Mouse (Mus musculus) large intestine, adult 2 months (tissue): Measurements from ENCODE around the gene Slc7a4. TPM values are rescaled to one million over a fixed set of nuclear protein-coding genes. Genes with fewer than 3 reads are reported as not detected.

ENCODE experiments used
- DNase-seq: peaks from one replicate; pipeline ENCODE4 v3.0.0-alpha.2; 2012; ENCODE audit warnings: low read depth, low spot score
- WGBS: fragments of 180-500 bp; shearing (Covaris S2); methylation state at CpG from one replicate; pipeline ENCODE4 v1.1.7; 2018; 5-methylcytosine and 5-hydroxymethylcytosine counted together
- polyA plus RNA-seq: library from polyadenylated mRNA; depleted of rRNA; stranded (reverse); fragments of >200 nt; gene quantifications from 2 replicates; pipeline ENCODE4 v1.2.3, GENCODE M21; 2012; rRNA removed

Gene Slc7a4
- polyA plus RNA-seq, 1 experiment, result 21.3 TPM

DNA sequence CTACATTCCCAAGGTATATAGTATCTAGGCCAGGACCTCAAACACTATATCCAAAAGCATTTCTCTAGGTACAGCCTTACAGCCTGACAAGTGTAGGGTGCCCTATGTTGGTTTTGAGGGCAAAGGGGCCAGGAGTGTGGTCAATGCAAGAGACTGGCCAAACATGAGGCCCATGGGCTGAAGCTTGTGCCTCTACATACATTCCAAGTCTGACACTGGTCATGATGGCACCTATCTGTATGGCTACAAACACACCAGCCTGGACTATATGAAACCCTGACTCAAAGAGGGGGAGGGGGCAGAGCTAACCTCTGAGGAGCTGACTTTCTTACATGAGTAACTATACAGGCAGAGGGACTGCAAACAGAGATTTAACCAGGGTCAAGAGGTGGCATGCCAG lies 55.4 kb downstream of the Slc7a4 start:
- DNase-seq, result no peak

DNA sequence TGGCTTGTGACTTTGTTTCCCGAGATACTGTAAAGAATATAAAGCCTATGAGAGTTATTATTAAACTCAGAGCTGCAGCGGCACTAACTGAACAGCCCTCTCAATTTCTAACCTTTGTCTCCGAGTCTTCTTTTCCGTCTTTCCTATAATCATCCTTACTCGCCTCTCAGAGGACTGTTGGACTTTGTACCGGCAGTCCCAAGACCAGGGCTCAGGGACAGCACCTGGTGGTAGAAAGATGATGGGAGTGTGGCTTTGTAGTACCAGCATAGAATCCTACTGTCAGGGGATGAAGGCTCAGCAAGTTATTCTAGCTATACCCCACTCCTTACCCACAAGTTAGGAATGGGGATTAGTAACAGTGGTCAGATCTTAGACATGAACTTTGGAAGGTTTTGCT lies 56.8 kb downstream of the Slc7a4 start:
- DNase-seq, result no peak
- 48% methylated on average over 6 of the region's 6 CpGs for WGBS

DNA sequence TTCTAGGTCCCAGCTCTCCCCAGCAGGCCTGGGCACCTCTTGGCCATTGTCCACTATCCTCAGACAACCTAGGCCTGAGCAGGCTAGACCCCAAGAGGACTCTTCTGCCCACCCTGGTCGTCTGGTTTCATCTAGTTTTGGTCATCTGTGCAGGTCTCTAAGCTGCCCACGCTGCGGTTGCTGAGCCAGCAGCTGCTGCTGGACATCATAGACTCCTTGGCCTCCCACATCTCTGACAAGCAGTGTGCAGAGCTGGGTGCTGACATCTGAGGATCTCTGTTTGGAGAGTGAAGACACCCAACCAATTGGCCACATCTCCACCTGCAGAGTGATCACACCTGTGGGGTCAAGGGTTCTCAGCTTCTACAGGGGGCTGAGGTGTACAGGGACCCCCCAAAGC lies 57.5 kb downstream of the Slc7a4 start:
- no peak for DNase-seq
- 85% methylated on average over 3 of the region's 3 CpGs for WGBS

DNA sequence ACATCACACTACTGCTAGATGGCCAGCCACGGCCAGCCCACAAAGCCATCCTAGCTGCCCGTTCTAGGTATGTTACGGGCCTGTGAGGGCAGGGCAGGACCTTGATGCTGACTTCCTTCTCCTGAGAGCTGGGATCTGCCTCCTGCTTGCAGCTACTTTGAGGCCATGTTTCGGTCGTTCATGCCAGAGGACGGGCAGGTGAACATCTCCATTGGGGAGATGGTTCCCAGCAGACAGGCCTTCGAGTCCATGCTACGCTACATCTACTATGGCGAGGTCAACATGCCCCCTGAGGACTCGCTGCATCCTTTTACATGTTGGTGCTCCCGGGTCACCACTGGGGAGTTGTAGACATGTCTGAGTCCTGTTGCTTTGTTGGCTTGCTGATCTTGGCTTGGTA lies 58.9 kb downstream of the Slc7a4 start:
- 93% methylated on average over 11 of the region's 11 CpGs for WGBS
- DNase-seq, result no peak

Other genes starting within 250 kb of the Slc7a4 start
- gene Snap29, start 177.2 kb downstream of the Slc7a4 start, polyA plus RNA-seq, result 8.2 and 8.8 TPM in 2 replicates
- gene Pi4ka, start 176.9 kb downstream of the Slc7a4 start, polyA plus RNA-seq, result 54.5 and 56.9 TPM in 2 replicates
- gene Crkl, start 131.2 kb downstream of the Slc7a4 start, polyA plus RNA-seq, result 15.3 and 32.4 TPM in 2 replicates
- 0.89 and 1.2 TPM in 2 replicates for gene Aifm3, start 93.6 kb downstream of the Slc7a4 start, polyA plus RNA-seq
- gene Lztr1, start 74.5 kb downstream of the Slc7a4 start, polyA plus RNA-seq, result 137 and 160 TPM in 2 replicates
- 67.3 and 70.7 TPM in 2 replicates for gene Thap7, start 52.1 kb downstream of the Slc7a4 start, polyA plus RNA-seq
- 0.10 and 0.11 TPM in 2 replicates for gene Lrrc74b, start 22.0 kb downstream of the Slc7a4 start, polyA plus RNA-seq
- gene P2rx6, start 21.3 kb downstream of the Slc7a4 start, polyA plus RNA-seq, result 2.4 and 2.6 TPM in 2 replicates
- 33.0 and 47.3 TPM in 2 replicates for gene Smpd4, start 36.1 kb upstream of the Slc7a4 start, polyA plus RNA-seq
- gene Ccdc74a, start 63.3 kb upstream of the Slc7a4 start, polyA plus RNA-seq, result 0.79 and 1.2 TPM in 2 replicates
- gene Med15, start 149.7 kb upstream of the Slc7a4 start, polyA plus RNA-seq, result 57.1 and 86.6 TPM in 2 replicates
- gene Klhl22, start 176.4 kb upstream of the Slc7a4 start, polyA plus RNA-seq, result 38.5 and 51.9 TPM in 2 replicates
- 10.5 and 14.0 TPM in 2 replicates for gene Scarf2, start 214.1 kb upstream of the Slc7a4 start, polyA plus RNA-seq
- not detected in 2 replicates for gene B830017H08Rik, start 249.9 kb upstream of the Slc7a4 start, polyA plus RNA-seq